Mouse (Mus musculus): ENCODE measurements at regions not wholly inside any gene's neighbourhood (a gene's known extent, or its start where the extent isn't known, plus 50 kb on each side); places are given as distances from the start of the nearest gene placed in this dataset.

DNA sequence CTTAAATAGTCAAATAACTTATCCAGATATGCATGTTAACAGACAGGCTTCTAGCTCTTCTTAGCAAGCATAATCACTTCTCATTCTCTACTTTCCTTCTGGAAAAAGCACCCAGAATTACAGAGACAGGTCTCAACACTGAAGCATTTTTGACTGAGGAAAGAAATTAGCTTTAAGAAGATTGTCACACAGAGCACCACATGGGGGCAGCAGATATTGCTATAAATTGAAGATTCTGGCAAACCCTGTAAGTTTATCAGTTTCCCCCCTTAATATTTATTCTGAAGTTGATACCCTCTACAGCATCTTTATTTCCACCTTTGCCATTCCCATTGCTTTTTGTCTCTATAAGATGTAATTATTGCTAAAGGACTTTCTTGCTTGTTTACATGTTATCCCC is 83.4 kb upstream of the Lrrc4c start:
- DNase-seq (ENCODE audit: low spot score in 2 of 2): peak in 1 of 2 experiments; percentile 5

DNA sequence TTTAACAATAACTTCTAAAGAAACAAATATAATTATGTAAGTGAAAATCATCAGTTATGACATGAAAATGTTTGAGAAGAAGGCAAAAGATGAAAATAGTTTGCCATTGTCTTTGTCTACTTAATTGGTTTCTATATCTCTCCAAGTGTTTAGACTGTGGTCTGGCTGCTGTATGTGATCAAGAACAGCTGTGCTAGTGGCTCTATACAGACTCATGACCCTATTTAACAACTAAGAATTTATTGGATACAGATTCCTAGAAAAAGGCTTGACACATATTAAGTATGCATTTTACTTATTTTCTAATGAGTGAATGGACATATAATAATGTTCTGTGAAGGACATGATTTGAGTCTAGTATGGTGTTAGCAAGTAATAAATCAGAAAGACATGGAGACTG is 78.7 kb upstream of the Lrrc4c start:
- no peak for DNase-seq (ENCODE audit: low spot score in 2 of 2)

DNA sequence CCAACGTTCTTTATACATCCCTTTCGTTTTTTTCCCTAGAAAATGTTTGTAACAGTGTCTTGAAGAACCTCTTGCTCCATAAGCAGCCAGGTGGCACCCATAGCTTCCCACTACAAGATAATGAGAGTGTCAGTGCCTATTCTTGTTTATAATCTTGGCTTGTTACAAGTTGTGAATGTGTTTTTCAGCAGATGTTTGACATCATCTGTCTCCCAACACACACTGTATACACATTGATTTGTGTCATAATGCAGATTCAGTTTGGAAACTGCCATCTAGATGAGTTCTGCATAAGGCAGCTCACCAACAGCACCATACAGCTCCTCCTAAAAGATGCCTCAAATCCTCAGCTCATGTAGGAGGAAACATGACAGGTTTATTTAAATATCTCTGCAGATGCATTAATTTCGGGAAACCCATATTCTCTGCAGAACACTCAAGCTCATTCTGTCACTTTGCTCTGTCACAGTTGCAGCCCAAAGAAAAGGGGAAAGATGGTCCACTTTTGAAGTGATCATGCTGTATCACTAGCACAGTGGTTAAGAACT is 77.4 kb upstream of the Lrrc4c start:
- peak in 1 of 2 experiments; percentile 4 for DNase-seq (ENCODE audit: low spot score in 2 of 2)

DNA sequence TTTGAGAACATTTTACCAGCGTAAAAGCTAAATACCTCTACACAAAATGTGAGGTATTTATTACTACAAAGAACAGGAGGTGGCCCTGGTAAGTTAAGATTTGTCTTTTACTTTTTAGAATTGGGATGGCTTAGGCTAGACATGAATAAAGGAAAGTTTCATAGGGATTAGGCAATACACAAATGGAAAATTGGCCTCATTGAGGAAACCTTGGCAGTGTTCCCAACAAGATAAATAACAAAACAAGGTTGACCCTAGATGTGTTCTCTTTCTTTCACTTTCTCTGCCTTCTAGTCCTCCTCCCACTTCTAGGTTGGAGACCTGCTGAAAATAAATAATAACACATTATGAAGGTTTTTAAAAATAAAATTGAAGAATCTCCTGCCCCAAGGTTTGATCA is 64.3 kb upstream of the Lrrc4c start:
- DNase-seq (ENCODE audit: low spot score in 2 of 2): no peak

DNA sequence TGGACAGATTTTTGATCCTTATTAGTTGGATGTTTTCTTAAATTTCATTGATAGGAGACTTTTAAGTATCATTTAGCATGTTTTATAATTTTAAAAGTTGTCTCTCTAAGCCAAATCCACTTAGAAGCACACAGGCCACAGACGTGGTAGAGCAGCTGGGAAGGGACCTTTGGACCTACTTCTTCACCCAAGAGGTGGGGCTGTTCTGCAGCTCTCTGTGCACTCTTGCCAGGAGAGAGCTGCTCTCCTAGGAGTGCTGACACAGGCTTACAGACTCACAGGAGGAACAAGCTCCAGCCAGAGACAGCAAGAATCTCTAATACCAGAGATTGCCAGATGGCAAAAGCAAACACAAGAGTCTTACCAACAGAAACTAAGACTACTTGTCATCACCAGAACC is 61.5 kb upstream of the Lrrc4c start:
- no peak for DNase-seq (ENCODE audit: low spot score in 2 of 2)

Measured in frontal cortex, postnatal 25 days (tissue).